Mouse (Mus musculus) heart, postnatal 0 days (tissue): ENCODE measurements around the gene Traf5.

Experiments used
- CTCF ChIP-seq: IDR thresholded peaks from 2 replicates; pipeline ENCODE4 v1.5.1; 2016; ENCODE audit warnings: antibody characterized with exemption, control low read depth, low read depth
- EP300 ChIP-seq: IDR thresholded peaks from 2 replicates; pipeline ENCODE4 v1.6.1; 2016; ENCODE audit warnings: antibody characterized with exemption, low read depth

GRCm38 (mm10) chr1:192052986-192053385 is 39.4 kb downstream of the Traf5 start:
- no peak for TF ChIP-seq CTCF
- no peak for TF ChIP-seq EP300
